Mouse (Mus musculus) erythroblast, embryonic 14.5 days (primary cell): ENCODE results near the gene Mthfd1.

Experiments used
- GATA1 ChIP-seq: IDR thresholded peaks from 2 replicates; pipeline ENCODE4 v1.6.1; 2012; ENCODE audit warnings: low read length, inconsistent platforms, mixed read lengths
- TAL1 ChIP-seq: IDR thresholded peaks from 3 replicates; pipeline ENCODE4 v1.6.1; 2012; ENCODE audit warnings: low read length, inconsistent platforms, mixed read lengths

DNA sequence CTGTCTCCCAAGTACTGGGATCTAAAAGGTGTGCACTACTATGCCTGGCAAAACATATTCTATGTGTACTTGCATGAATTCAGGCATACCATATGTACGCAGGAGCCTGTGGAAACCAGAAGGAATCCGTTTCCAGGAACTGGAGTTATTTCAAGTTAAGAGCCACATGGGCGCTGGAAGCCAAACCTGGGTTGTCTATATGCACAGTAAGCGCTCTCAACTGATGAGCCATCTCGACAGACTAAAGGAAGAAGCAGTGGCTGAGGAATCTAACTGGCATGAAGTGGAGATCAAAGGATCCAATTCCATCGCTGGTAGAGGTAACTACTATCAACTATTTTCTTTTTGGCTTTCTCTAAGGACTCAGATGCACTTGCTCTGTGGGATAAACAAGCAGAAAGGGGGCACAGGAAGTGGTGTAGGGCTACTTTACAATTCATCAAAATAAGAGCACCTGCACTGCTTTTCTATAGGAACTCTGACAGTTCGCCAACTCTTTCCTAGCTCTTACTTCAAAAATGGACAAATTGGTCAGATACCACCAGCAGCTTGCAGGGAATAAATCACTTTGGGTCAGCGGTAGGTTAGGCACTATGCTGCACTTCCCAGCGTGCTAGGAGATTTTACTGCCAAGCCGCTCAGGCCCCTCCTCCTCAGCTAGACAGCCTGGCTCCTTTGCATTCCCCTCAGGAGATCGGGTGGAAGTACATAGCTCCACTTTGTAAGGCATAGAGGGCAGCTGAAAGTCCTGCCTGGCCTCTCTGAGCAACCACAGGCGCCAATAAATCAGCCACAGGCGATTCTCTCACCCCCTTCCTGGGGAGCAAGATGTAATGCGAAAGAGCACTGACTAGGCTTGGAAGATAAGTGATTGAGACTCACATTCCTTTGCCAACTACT, 112.2 kb downstream of the Mthfd1 start:
- TF ChIP-seq GATA1 = no peak
- no peak for TF ChIP-seq TAL1
